Mouse (Mus musculus) liver, postnatal 0 days (tissue): ENCODE data around the gene Col2a1. TPM values are rescaled to one million over a fixed set of nuclear protein-coding genes. Genes with fewer than 3 reads are reported as not detected.

Experiments used
- ATAC-seq: fragments of 200-750 bp; cut with Nextera tagmentation; 2 replicates; pipeline ENCODE4 v1.8.0; 2017; ENCODE audit warnings: mild to moderate bottlenecking, moderate library complexity
- DNase-seq: peaks from one replicate; pipeline ENCODE4 v3.0.0-alpha.2; 2016
- H3K27ac ChIP-seq: fragments of 300-500 bp; sonication (generic); 2 replicates; pipeline ENCODE4 v1.5.1; 2014; ENCODE audit warnings: antibody characterized with exemption, moderate library complexity, mild to moderate bottlenecking, low read depth
- H3K27me3 ChIP-seq: fragments of 300-500 bp; sonication (generic); 2 replicates; pipeline ENCODE4 v1.6.1; 2014; ENCODE audit warnings: low read length, control low read depth, mixed read lengths; ENCODE audit not compliant: insufficient read depth
- H3K36me3 ChIP-seq: fragments of 300-500 bp; sonication (generic); replicated peaks from 2 replicates; pipeline ENCODE4 v1.6.1; 2014; ENCODE audit warnings: mild to moderate bottlenecking, control low read depth, low read length, moderate library complexity, mixed read lengths; ENCODE audit not compliant: insufficient read depth
- H3K4me1 ChIP-seq: fragments of 300-500 bp; sonication (generic); 2 replicates; pipeline ENCODE4 v1.6.1; 2014; ENCODE audit warnings: antibody characterized with exemption, mild to moderate bottlenecking, control low read depth; ENCODE audit not compliant: insufficient read depth
- H3K4me2 ChIP-seq: fragments of 300-500 bp; sonication (generic); 2 replicates; pipeline ENCODE4 v1.6.1; 2014; ENCODE audit warnings: low read depth, mild to moderate bottlenecking, low read length, moderate library complexity, mixed read lengths
- H3K4me3 ChIP-seq: fragments of 300-500 bp; sonication (generic); 2 replicates; pipeline ENCODE4 v1.5.1; 2014; ENCODE audit warnings: low read depth, low read length
- H3K9ac ChIP-seq: fragments of 300-500 bp; sonication (generic); replicated peaks from 2 replicates; pipeline ENCODE4 v1.6.1; 2014; ENCODE audit warnings: mild to moderate bottlenecking, moderate library complexity
- H3K9me3 ChIP-seq: fragments of 300-500 bp; sonication (generic); 2 replicates; pipeline ENCODE4 v1.6.1; 2016; ENCODE audit warnings: mild to moderate bottlenecking, control low read depth, low read length, mixed read lengths
- CTCF ChIP-seq: sonication (generic); IDR thresholded peaks from 2 replicates; pipeline ENCODE4 v1.5.1; 2016; ENCODE audit warnings: antibody characterized with exemption, low read depth
- EP300 ChIP-seq: IDR thresholded peaks from 2 replicates; pipeline ENCODE4 v1.6.1; 2016; ENCODE audit warnings: antibody characterized with exemption, low read depth, mild to moderate bottlenecking
- WGBS: fragments of 180-500 bp; shearing (Covaris S2); extraction: QIAGEN DNeasy Blood & Tissue Kit; methylation state at CpG from one replicate; pipeline ENCODE4 v1.1.7; 2014; ENCODE audit not compliant: insufficient replicate concordance; 5-methylcytosine and 5-hydroxymethylcytosine counted together
- polyA plus RNA-seq: library from polyadenylated mRNA; unstranded; fragments of >200 nt; fragmentation: Nextera tagmentation; extraction: Ambion mirVana; gene quantifications from 2 replicates; pipeline ENCODE4 v1.2.1, GENCODE M21; 2015

Gene Col2a1
- polyA plus RNA-seq, 1 experiment from 2014 or later, result 0.12 TPM

- H3K9ac ChIP-seq, result no peak overlapping the region
- WGBS, result 3% methylated on average over 19 of the region's 19 CpGs
- TF ChIP-seq EP300 (no peak), CTCF (no peak)
- H3K36me3 ChIP-seq, result no peaks in the 10 kb centered on the region
- DNase-seq (no peak), ATAC-seq (no peak)
- peaks cover 79% of the 10 kb centered on the region for H3K27me3 ChIP-seq
- H3K4me1 ChIP-seq, result 0 out of 2 replicates have a peak, but pooled peaks cover 6% of the 10 kb centered on the region
- no peak overlapping the region for H3K27ac ChIP-seq
- no peaks in the 10 kb centered on the region for H3K9me3 ChIP-seq
- peak overlapping the region; percentile 13; the same call in 1 of the 2 replicates for H3K4me2 ChIP-seq
- H3K4me3 ChIP-seq, result peak overlapping the region; percentile 10; the same call in 1 of the 2 replicates
Measured at GRCm38 (mm10) chr15:98004740-98005159, 255 bp upstream of the Col2a1 start.

GRCm38 (mm10) chr15:98002991-98003821, 1.3 kb downstream of the Col2a1 start:
- H3K27ac ChIP-seq, result no peak overlapping the region
- H3K27me3 ChIP-seq, result peaks cover 88% of the 10 kb centered on the region
- H3K9ac ChIP-seq, result no peak overlapping the region
- H3K4me3 ChIP-seq, result no peak overlapping the region
- DNase-seq, result peak; percentile 36
- no peaks in the 10 kb centered on the region for H3K36me3 ChIP-seq
- ATAC-seq, result no peak
- under 1% methylated on average over 42 of the region's 42 CpGs for WGBS
- H3K4me2 ChIP-seq, result no peak overlapping the region
- TF ChIP-seq CTCF (no peak), EP300 (no peak)
- 0 out of 2 replicates have a peak, but pooled peaks cover 6% of the 10 kb centered on the region for H3K4me1 ChIP-seq
- no peaks in the 10 kb centered on the region for H3K9me3 ChIP-seq

- peaks cover 90% of the 10 kb centered on the region for H3K27me3 ChIP-seq
- H3K36me3 ChIP-seq, result no peaks in the 10 kb centered on the region
- peak overlapping the region; percentile 36; the same call in 1 of the 2 replicates for H3K4me2 ChIP-seq
- no peak for TF ChIP-seq EP300
- TF ChIP-seq CTCF, result no peak
- 0 out of 2 replicates have a peak, but pooled peaks cover 6% of the 10 kb centered on the region for H3K4me1 ChIP-seq
- H3K4me3 ChIP-seq, result peak overlapping the region; percentile 22; the same call in 1 of the 2 replicates
- no peak for DNase-seq
- no peak overlapping the region for H3K27ac ChIP-seq
- no peak overlapping the region for H3K9ac ChIP-seq
- H3K9me3 ChIP-seq, result no peaks in the 10 kb centered on the region
- 1% methylated on average over 40 of the region's 42 CpGs for WGBS
- ATAC-seq, result no peak
Measured at GRCm38 (mm10) chr15:98002113-98002990, 2.1 kb downstream of the Col2a1 start.

GRCm38 (mm10) chr15:98001321-98002112, 3.0 kb downstream of the Col2a1 start:
- H3K4me3 ChIP-seq, result peak overlapping the region; percentile 22; the same call in 1 of the 2 replicates
- TF ChIP-seq CTCF, result no peak
- TF ChIP-seq EP300, result no peak
- H3K4me2 ChIP-seq, result peak overlapping the region; percentile 36; the same call in 1 of the 2 replicates
- no peaks in the 10 kb centered on the region for H3K36me3 ChIP-seq
- no peak overlapping the region for H3K9ac ChIP-seq
- peaks cover 89% of the 10 kb centered on the region for H3K27me3 ChIP-seq
- no peak overlapping the region for H3K27ac ChIP-seq
- 0 out of 2 replicates have a peak, but pooled peaks cover 6% of the 10 kb centered on the region for H3K4me1 ChIP-seq
- ATAC-seq (no peak), DNase-seq (no peak)
- H3K9me3 ChIP-seq, result no peaks in the 10 kb centered on the region
- WGBS, result 2% methylated on average over 36 of the region's 37 CpGs

GRCm38 (mm10) chr15:97999991-98000390, 4.5 kb downstream of the Col2a1 start:
- no peak overlapping the region for H3K27ac ChIP-seq
- no peak overlapping the region for H3K4me3 ChIP-seq
- no peak for DNase-seq
- no peak overlapping the region for H3K9ac ChIP-seq
- H3K4me1 ChIP-seq, result 0 out of 2 replicates have a peak, but pooled peaks cover 6% of the 10 kb centered on the region
- WGBS, result 5% methylated on average over 7 of the region's 7 CpGs
- TF ChIP-seq CTCF (no peak), EP300 (no peak)
- H3K4me2 ChIP-seq, result no peak overlapping the region
- peaks cover 77% of the 10 kb centered on the region for H3K27me3 ChIP-seq
- ATAC-seq, result no peak
- H3K36me3 ChIP-seq, result no peaks in the 10 kb centered on the region
- H3K9me3 ChIP-seq, result no peaks in the 10 kb centered on the region
